Mouse (Mus musculus) kidney, postnatal 4 days (tissue): ENCODE measurements around the gene Ttc27.

Experiments used
- DNase-seq, 2 experiments: peaks; one replicate each; pipeline ENCODE4 v3.0.0; 2021; ENCODE audit warnings: mixed read lengths in 2 of 2

Ttc27 gene

DNA sequence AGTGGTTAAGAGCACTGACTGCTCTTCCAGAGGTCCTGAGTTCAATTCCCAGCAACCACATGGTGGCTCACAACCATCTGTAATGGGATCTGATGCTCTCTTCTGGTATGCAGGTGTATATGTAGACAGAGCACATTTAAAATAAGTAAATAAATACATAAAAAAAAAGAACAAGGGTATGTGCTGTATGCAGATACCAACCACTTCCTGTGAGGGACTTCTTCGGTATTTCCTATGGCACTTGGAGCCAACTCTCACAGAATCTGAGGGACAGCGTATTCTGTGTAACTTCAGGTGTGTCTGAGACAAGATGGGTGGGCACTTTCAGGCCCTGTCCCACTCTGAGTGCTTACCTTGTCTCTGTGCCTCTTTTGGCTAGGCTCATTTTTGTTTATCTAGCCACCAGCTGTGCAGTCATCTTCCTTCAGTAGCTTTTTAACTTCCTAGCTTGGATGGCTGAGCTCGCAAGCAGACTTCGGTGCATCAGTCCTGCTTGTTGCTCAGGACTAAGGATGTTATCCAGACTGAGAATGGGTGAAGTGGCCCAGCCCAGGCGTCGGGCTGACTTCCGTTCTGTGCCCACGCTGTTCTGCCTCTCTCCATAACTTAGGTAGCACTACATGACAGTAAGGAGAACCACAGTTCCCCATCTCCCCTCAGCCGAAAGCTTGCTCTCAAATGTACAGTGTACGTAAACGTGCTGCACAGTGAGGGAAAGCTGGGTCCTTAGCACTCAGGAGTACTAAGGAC, 37.0 kb downstream of the Ttc27 start:
- no peak for DNase-seq

DNA sequence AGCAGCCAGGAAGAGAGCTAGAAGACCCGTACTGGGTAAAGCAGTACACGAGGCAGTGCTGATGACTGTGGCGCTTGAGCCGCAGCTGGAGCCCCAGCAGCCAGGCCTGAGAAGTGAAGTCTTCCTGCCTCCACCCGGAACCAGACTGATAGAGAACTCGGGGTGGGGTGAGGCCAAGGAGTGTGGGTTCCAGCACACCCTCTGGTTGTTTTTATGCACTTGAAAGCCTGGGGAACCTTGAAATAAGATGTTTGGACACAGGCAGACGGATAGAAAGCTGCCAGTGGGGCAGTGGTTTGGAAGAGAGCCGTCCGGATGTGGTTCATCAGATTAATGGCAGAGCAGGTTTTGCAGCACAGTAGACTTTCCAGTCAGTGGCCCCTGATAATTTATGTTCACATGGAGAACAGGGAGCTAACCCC, 51.9 kb downstream of the Ttc27 start:
- DNase-seq, result peak; percentile 29 to 37

DNA sequence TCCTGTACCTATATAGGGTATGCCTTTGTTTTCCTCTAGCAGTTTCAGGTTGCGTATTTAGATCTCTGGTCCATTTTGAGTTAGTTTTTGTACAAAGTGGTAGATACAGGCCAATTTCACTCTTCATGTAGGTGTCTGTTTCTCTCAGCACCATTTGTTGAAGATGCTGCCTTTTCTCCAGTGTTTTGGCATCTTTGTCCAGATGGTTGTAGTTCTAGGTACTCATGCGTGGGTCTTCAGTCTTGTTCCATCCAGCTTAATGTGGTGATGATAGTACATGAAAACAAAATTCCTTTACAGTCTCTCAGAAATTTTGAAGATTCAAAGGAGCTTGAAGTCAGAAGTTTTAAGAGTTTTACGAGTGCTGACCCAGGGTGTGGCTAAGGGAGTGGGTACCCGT, 54.8 kb downstream of the Ttc27 start:
- no peak for DNase-seq

DNA sequence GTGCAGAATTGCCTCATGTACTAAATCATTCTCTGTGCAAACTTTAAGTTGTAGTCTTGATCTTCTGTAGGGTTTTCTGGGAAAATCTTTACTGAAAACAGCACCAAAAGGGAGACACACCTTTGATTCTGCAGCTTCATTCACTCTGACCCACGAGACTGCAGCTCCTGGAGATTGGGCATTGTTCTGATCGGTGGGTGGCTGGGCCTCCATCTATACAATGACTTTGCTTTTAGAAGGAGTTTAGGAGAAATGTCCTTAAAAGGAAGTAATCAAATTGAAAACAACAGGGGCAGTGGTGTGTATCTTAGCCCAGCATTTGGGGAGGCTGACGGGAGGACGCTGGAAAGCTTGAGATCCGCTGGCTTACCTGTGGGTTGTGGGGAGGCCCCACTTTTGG, 56.0 kb downstream of the Ttc27 start:
- DNase-seq, result no peak

DNA sequence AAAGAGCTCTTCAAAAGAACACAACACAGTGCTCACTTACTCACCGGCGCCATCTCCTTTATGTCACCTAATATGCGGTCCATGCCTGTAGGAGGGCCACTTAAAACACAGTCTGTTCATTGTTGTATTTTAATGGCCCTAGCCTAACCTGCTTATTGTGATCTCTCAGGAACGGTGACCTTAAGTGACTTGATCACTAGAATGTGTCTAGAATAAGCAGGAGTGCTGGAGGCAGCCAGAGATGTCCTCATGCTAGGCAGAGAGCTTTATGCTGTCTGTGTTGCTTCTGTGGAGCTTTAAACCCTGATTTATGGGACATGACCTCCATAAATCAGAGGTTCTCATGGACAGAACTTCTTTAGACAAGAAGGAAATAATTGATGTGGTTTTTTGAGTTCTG, 62.6 kb downstream of the Ttc27 start:
- no peak for DNase-seq

DNA sequence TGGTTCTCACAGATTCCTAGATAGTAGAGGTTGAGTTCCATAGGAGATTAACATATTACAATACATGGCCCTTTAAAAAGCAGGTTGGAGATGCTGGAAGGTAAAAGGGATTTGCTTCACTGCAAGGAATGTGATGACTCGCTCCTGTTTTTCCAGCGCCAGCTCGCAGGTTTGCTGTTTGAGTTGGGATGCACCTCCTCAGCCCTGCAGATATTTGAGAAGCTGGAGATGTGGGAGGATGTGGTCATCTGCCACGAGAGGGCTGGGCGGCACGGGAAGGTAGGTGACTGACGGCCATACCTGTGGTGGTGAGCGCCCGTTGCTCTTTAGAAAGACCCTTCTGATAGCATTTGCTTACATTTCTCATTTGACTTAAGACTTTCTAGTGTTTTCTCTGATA, 63.1 kb downstream of the Ttc27 start:
- no peak for DNase-seq

DNA sequence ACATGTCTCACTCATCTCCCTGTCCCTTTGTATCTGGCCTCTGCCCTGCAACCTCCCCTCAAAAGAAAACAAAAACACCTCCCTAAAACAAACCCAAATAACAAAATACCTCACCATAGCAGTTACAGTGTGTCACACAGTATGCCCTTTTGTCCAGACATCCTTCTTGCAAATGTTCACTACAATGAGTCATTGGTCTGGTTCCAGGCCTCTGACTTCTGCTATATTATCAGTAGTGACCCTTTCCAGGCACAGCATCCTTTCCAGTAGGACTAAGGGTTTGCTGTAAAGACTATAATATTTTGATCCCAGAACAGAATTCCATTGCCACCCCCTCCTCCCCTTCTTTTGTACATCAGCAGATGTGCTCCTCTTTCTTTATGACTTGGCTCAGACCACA, 64.4 kb downstream of the Ttc27 start:
- DNase-seq, result no peak

DNA sequence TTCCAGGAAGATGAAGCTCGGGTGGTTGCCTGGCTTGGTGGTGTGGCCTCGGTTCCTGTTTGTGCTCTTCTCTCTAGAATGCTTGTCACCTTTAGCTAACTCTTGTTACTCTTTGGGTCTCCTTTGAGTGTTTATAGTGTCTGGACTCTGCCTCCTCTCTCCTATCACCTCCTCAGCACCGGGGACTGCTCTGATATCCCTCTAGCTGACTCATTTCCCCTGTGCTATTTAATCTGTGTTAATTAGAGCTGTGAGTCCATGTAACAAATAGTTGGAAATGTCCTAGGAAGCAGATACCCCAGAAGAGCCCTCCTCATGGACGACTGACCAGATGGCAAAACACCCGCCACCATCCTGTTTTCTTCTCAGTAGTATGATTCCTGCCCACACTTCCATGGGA, 68.1 kb downstream of the Ttc27 start:
- DNase-seq, result no peak

DNA sequence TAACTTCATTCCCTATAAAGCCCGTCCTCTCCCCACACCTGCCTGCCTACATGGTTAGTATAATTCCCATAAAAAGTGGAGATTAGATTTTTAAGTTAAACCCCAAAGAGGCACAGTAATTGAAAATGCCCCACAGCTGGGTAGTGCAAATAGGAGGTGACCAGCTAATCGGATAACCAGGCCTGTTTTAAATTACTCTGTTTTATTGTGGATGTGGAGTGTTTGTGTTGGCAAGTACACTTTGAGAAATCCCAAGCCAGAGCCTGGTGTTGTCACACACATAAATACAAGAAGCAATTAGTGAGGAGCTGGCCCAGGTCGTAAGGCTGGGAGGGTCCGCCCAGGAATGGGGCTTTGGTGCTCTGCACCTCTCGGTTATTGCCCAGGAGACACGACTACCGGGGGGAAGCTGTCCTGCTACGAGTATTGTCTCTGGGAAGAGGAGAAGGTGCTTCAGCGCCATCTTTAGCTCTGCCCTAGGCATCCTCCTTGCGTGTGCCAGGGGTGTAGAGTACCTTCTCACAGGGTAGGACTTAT, 68.7 kb downstream of the Ttc27 start:
- DNase-seq, result no peak

DNA sequence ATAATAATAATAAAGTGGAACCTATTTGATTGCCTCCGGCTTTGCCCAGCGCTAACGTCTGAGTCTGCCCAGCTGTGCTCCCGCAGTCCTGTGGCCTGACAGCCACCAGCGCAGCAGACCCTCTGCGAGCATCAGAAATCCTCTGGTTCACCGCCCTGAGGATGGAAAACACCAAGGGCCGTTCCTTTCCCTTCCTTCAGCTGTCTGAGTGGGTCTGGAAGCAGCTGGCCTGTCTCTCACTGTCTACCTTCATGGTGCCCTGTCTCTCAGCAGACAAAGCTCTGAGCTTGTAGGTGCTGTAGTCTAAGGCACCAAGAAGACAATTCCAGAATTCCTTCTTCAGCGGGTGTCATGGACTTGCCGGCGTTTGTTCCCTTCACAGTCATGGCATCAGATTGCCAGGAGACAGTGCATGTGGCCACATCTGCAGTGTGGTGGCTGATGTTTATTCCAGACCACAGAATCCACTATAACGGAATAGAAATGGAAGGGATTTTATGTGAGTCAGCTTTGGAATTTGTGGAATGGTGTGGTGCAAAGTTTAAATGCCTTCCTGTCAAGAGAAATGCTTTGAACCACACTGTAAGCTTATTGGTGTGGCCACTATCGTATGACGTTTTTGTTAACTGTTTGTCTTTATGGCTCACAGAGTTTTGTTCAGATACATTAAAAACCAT, 78.6 kb downstream of the Ttc27 start:
- DNase-seq, result peak; percentile 18

DNA sequence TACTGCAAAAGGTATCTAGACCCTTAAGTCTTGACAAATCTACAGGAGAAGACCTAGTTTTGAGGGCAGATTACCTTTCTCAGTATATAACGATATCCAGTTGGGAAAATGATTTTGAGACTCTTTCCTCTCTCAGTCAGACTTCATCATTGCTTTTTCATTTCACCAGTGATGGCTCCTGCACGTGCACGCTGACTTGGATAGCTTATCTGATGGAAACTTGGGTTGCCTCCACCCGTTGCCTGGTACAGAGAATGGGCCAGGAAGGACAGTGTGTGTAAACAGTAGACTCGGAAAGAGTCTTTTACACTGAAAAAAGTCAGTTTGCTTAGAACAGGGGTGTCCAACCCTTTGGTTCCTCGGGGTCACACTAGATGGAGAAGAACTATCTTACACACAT, 82.3 kb downstream of the Ttc27 start:
- DNase-seq, result no peak

DNA sequence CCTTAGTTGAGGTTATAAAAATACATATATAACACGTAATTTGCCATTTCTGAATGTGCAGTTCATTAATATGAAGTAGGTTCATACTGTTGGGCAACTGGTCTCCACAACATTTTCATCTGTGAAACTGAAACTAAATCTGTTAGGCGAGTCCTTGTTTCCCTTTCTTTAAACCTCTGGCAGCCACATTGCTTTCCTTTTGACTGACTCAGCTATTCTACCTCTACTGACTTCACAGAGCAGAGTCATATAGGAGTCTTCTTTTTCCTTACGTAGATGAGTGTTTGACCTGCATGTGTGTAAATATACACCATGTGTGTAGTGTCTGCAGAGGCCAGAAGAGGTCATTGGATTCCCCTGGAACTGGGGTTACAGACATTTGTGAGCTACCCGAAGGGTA, 85.2 kb downstream of the Ttc27 start:
- no peak for DNase-seq

DNA sequence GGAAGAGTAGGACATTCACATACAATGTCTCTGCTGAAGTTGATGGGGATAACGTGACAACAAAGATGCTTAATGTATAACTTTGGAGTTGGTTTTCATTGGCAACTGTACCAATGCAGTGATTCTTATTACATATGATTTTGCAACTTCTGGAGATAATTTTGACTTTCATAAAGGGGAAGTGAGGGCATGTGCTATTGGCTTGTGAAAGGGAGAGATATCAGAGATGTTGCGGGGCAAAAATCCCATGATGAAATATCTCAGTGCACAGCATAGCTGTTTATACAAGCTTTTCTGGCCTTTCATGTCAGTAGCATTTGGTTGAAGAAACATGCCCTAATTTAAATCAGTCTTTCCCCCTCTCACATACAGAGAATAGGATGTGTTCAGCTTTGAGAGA, 86.3 kb downstream of the Ttc27 start:
- no peak for DNase-seq

DNA sequence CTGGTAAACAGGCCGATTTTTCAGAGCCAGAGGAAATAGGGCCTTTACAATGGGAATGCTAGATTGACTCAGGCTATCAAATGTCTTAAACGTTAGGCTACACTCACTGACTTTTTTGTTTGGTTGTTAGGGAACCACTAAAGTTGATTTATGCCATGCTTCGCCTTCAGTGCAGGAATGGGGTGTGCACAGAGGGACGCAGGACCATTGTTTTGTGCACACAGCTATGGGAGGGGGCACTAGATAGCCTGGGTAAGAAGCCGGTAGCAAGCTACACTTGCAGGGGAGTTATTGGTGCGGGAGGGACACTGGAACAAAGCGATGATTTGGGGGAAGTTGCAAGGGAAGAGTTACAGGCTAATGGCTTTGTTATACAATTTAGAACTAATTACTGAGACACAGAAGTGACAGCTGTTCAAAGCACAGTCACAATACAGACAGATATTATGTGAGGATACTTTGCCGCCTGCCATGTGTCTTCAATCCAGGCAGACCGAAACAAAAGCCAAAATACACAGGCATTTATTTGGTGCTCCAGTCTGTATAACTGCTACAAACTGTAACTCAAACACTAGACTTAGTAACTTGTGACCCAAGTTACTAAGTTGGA, 86.9 kb downstream of the Ttc27 start:
- no peak for DNase-seq

DNA sequence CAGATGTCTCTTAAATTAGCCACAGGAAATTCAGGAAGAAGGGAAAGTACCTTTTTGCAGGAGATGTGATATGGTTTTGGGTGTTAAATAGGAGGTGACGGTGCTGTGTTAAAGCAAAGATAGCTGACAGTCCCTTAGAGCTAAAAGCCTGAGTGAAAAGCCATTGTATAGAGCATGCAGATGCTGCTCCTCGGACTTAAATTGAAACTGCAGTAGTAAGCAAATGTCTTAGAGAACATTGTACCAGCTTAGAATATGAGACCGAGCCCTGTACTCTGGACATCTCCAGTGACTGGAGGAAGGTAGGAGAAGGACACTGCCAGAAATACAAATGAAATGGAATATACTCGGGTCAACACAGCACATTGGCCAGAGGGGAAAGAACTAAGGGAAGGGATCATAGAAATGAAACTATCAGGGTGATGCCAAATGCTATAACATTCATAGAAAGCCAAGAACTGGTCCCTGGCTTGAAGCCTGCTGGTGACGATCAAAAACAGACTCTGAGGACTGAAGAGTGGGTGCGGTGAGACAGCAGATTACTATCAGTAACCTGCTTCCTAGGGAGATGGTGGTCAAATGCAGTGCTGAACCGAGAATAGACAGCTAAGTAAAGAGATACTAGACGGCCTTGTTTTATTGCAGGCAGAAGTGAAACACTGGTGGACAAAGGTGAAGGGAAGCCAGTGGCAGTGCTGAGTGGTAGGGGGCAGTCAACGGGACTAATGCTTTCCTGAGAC, 90.1 kb downstream of the Ttc27 start:
- no peak for DNase-seq

DNA sequence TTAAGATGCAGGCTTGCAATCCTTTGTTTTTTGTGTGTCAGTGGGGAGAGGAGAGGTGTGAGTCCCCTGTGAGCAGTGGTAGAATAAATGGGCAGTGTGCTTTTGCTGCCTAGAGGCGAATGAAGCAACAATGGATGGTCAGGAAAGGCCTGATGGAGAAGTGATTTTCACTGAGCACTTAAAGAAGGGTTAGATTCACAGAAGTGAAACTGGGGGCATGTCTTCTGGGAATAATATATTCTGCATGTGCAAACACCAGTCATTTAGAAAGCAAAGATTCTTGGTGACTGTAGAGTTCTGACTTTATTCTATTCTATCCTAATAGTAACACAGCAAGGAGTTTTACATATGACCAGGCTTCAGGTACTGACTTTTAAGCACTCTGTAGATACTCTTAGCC, 90.8 kb downstream of the Ttc27 start:
- no peak for DNase-seq

DNA sequence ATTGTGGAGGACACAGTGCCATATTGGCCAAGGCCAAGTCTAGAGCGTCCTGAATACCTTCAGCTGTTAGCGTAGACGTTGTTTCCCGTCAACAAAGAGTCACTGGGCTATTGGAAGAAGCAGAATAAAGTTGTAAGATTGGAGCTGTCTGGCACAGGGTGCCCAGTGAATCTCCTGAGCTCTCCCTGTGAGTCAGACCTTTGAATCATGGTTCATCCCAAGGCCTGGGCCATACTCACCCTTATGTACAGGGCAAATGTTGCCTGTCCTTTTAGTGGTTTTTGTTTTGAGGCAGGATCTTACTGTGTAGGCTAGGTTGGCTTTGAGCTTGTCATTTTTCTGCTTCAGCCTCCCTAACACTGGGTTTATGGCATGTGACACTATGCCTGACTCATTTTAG, 91.4 kb downstream of the Ttc27 start:
- DNase-seq, result no peak

DNA sequence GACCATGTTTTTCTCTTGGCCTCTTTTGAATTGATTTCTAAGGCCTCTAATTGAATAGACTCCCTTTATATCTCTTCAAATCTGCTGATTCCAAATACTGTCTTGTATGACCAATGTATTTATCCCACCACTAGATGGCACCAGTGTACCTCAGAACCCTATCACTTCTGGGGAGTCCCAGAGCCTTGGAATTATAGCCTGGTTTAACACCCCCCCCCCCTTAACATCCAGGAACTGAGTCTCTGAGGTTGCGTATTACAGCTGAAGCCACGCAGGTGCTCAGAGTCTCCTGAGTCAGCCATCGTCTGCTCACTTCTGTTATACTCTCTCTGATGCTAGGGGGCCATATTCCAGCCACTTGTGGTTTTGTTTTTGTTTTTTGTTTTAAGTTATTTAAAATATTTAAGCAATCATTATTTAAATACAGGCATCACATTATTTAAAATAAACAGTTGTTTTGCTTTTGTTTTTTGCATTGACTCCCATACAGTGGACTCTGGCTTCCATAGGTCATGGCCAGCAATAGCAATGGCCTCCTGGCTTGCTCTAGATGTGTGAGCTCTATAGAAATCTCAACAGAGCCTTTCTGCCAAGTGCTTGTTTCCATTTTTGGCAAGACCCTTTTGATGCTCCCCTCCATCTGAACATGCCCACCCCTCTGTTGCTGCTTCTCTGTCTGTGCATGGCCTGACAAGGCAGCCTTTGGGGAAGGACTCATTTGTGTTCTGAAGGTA, 93.5 kb downstream of the Ttc27 start:
- peak; percentile 16 to 37 for DNase-seq

DNA sequence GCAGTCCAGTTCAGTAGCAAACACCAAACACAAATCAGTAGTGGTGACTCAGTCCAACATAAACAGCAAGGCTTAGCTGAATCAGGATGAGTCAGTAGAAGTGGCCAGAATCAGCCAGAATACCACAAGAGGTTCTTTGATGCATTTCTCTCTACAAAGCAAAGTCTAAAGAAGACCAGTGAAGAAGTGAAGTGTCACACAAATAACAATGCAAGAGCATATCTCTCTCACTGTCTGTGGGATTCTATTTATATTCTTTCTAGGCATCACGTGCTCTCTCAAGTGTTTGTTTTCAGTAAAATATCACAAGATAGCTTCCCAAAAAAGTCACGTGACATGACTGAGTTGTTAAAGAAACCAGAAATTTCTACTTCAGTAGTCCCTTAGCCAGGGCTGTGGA, 102.2 kb downstream of the Ttc27 start:
- DNase-seq, result no peak

DNA sequence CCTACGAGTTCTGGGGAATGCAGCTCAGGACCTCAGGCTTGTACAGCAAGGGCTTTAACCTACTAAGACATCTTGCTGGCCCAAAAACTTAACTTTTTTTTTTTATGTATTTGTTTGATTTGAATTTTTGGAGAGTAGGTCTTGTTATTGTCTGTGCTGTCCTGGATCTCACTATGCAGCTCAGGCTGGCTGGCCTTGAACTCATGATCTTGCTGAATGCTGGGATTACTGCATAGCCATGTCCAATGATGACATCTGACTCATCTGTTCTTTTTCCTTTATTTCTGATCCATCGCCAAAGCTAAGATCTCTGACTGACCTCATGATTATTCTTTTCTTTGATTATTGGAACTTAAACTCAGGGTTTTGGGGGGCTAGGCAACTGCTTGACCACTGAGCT, 113.3 kb downstream of the Ttc27 start:
- DNase-seq, result no peak

DNA sequence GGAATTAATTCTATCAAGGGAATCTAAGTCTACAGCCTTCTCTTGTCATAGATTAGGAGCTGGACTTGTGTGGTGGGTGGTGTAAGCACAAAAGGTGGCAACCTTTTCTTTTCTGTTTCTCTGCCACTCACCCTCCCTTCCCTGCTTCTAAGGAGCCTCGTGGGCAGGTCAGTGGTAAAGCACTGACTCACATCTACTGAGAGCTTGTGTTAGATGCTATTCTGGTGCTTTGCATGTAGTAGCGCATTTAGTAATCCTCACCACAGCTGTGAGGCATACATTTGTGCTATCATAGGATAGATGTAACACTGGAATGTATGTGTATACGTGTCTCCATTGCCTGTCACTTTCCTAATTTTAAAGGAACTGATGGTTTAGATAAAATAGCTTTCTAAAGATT, 124.2 kb downstream of the Ttc27 start:
- no peak for DNase-seq

DNA sequence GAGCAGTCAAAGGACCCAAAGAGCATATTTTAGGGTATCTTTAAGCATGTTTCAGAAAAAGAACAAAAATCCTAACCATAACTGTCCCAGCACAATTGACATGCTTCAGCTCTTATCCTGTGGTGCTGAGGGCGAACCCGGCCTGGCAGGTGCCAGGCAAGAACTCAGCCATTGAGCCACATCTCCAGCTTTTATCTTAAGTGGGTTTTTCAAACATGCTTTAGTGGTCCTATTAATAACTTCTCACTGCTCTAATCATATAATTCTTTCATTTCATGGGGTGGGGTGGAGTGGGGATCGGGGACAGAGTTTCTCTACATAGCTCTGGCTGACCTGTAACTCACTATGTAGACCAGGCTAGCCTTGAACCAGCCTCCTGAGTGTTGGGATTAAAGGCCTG, 125.1 kb downstream of the Ttc27 start:
- no peak for DNase-seq

DNA sequence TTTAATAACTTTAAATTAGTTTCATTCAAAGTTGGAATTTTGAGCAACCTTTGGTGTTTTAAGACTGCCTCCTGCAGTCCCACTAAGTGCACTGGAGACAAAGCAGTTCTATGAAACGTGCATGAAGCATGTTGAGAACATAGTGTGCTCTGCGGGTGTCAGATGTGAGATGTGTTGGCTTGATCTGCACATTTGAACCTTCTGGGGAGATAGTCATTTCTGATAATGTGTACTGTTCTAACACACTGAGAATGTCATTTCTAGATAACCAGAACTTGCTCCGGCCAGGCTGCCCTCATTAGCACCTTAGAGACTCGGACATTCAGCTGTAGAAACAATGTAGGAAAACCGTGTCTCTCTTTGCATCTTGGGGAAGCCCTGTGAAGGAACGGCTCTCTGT, 126.0 kb downstream of the Ttc27 start:
- no peak for DNase-seq
